Mouse (Mus musculus) liver, postnatal 0 days (tissue): ENCODE results near the gene Tex37.

ENCODE experiments used
- CTCF ChIP-seq: sonication (generic); IDR thresholded peaks from 2 replicates; pipeline ENCODE4 v1.5.1; 2016; ENCODE audit warnings: antibody characterized with exemption, low read depth
- EP300 ChIP-seq: IDR thresholded peaks from 2 replicates; pipeline ENCODE4 v1.6.1; 2016; ENCODE audit warnings: antibody characterized with exemption, low read depth, mild to moderate bottlenecking

DNA sequence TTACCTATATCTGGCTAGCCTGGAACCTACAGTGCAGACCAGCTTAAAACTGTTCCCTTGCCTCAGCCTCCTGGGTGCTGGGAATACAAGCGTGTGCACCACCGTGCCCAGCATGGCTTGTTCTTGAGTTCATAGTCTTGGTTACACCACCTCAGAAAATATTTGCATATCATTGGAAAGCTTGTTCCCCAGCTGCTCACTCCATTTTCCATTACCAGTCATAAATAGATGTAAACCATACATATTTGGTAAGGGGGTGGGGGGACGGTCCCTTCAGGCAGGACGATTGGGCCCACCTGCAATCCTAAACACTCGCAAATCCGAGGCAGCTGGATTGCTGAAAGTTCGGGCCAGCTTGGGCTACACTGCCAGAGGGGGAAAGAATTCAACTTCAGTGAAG is 34.5 kb upstream of the Tex37 start:
- TF ChIP-seq CTCF (no peak), EP300 (no peak)
